Mouse (Mus musculus) limb, embryonic 15.5 days (tissue): ENCODE results near the gene Atxn2. TPM values are rescaled to one million over a fixed set of nuclear protein-coding genes. Genes with fewer than 3 reads are reported as not detected.
A peak's percentile ranks its signal among the peaks of the same experiment; 100 is the strongest.
"Not testable (repeated sequence)": the region's sequence is repeated elsewhere in the genome, so short reads cannot be mapped to it uniquely, and the experiment has no call there.

Experiments used
- ATAC-seq: fragments of 200-750 bp; cut with Nextera tagmentation; 2 replicates; pipeline ENCODE4 v1.8.0; 2017; ENCODE audit warnings: low read depth, moderate TSS enrichment; ENCODE audit not compliant: insufficient number of reproducible peaks, low FRiP score, low TSS enrichment
- H3K27ac ChIP-seq: fragments of 300-500 bp; sonication (generic); 2 replicates; pipeline ENCODE4 v1.5.1; 2015; ENCODE audit warnings: moderate library complexity, mild to moderate bottlenecking, inconsistent platforms
- H3K27me3 ChIP-seq: fragments of 300-500 bp; sonication (generic); 2 replicates; pipeline ENCODE4 v1.6.1; 2015; ENCODE audit warnings: inconsistent platforms
- H3K36me3 ChIP-seq: fragments of 300-500 bp; sonication (generic); 2 replicates; pipeline ENCODE4 v1.6.1; 2015; ENCODE audit warnings: inconsistent platforms
- H3K4me1 ChIP-seq: fragments of 300-500 bp; sonication (generic); 2 replicates; pipeline ENCODE4 v1.6.1; 2015; ENCODE audit warnings: inconsistent platforms
- H3K4me2 ChIP-seq: fragments of 300-500 bp; sonication (generic); 2 replicates; pipeline ENCODE4 v1.6.1; 2015; ENCODE audit warnings: mild to moderate bottlenecking, inconsistent platforms
- H3K4me3 ChIP-seq: fragments of 300-500 bp; sonication (generic); 2 replicates; pipeline ENCODE4 v1.5.1; 2015; ENCODE audit warnings: mild to moderate bottlenecking, inconsistent platforms
- H3K9ac ChIP-seq: fragments of 300-500 bp; sonication (generic); 2 replicates; pipeline ENCODE4 v1.6.1; 2015; ENCODE audit warnings: inconsistent platforms
- H3K9me3 ChIP-seq: fragments of 300-500 bp; sonication (generic); 2 replicates; pipeline ENCODE4 v1.6.1; 2016; ENCODE audit warnings: inconsistent platforms
- WGBS: fragments of 180-500 bp; shearing (Covaris S2); methylation state at CpG from one replicate; pipeline ENCODE4 v1.1.7; 2015; 5-methylcytosine and 5-hydroxymethylcytosine counted together
- polyA plus RNA-seq: library from polyadenylated mRNA; unstranded; fragments of >200 nt; fragmentation: Nextera tagmentation; extraction: Ambion mirVana; gene quantifications from 2 replicates; pipeline ENCODE4 v1.2.1, GENCODE M21; 2015

Atxn2 gene
- polyA plus RNA-seq, 1 experiment from 2014 or later = 49.4 TPM

GRCm38 (mm10) chr5:121690482-121691211 lies 20.5 kb upstream of the Atxn2 start:
- H3K36me3 ChIP-seq = peaks cover 18% of the 10 kb centered on the region
- H3K4me1 ChIP-seq = 0 out of 2 replicates have a peak, but pooled peaks cover 7% of the 10 kb centered on the region
- H3K9ac ChIP-seq = no peak overlapping the region
- ATAC-seq = no peak
- WGBS = 57% methylated on average over 7 of the region's 7 CpGs
- no peak overlapping the region for H3K4me3 ChIP-seq
- H3K4me2 ChIP-seq = no peak overlapping the region
- H3K9me3 ChIP-seq = no peaks in the 10 kb centered on the region
- H3K27me3 ChIP-seq = no peaks in the 10 kb centered on the region
- peak overlapping the region; percentile 55 for H3K27ac ChIP-seq

GRCm38 (mm10) chr5:121691436-121691835 lies 19.7 kb upstream of the Atxn2 start:
- WGBS = 89% methylated on average over 7 of the region's 7 CpGs
- not testable (repeated sequence) for H3K9me3 ChIP-seq, H3K4me2 ChIP-seq, ATAC-seq, H3K4me3 ChIP-seq, H3K27me3 ChIP-seq, H3K27ac ChIP-seq, H3K4me1 ChIP-seq, H3K9ac ChIP-seq
- H3K36me3 ChIP-seq = peaks cover 11% of the 10 kb centered on the region

- Histone ChIP-seq H3K36me3 (no peaks in the 10 kb centered on the region), H3K4me2 (no peak overlapping the region), H3K9me3 (no peaks in the 10 kb centered on the region), H3K27ac (no peak overlapping the region), H3K27me3 (no peaks in the 10 kb centered on the region), H3K4me3 (no peak overlapping the region), H3K4me1 (0 out of 2 replicates have a peak, but pooled peaks cover 5% of the 10 kb centered on the region), H3K9ac (no peak overlapping the region)
- no peak for ATAC-seq
- WGBS = 74% methylated on average over 4 of the region's 4 CpGs
Measured at GRCm38 (mm10) chr5:121692897-121693296, 18.2 kb upstream of the Atxn2 start.

- no peak overlapping the region for H3K9ac ChIP-seq
- H3K4me1 ChIP-seq = peaks cover 4% of the 10 kb centered on the region; the same call in 1 of the 2 replicates
- ATAC-seq = no peak
- no peak overlapping the region for H3K4me2 ChIP-seq
- no peaks in the 10 kb centered on the region for H3K36me3 ChIP-seq
- H3K27ac ChIP-seq = no peak overlapping the region
- no peaks in the 10 kb centered on the region for H3K9me3 ChIP-seq
- no peak overlapping the region for H3K4me3 ChIP-seq
- no peaks in the 10 kb centered on the region for H3K27me3 ChIP-seq
- 71% methylated on average over 6 of the region's 6 CpGs for WGBS
Measured at GRCm38 (mm10) chr5:121696761-121697160, 14.4 kb upstream of the Atxn2 start.

- H3K27ac ChIP-seq = no peak overlapping the region
- peaks cover 11% of the 10 kb centered on the region; the same call in 1 of the 2 replicates for H3K4me1 ChIP-seq
- H3K36me3 ChIP-seq = no peaks in the 10 kb centered on the region
- no peak for ATAC-seq
- 50% methylated on average over 5 of the region's 5 CpGs for WGBS
- H3K27me3 ChIP-seq = no peaks in the 10 kb centered on the region
- H3K4me2 ChIP-seq = no peak overlapping the region
- no peak overlapping the region for H3K9ac ChIP-seq
- no peaks in the 10 kb centered on the region for H3K9me3 ChIP-seq
- no peak overlapping the region for H3K4me3 ChIP-seq
Measured at GRCm38 (mm10) chr5:121699891-121700290, 11.2 kb upstream of the Atxn2 start.

GRCm38 (mm10) chr5:121700496-121700895 lies 10.6 kb upstream of the Atxn2 start:
- WGBS = 26% methylated on average over 11 of the region's 11 CpGs
- H3K36me3 ChIP-seq = no peaks in the 10 kb centered on the region
- H3K27ac ChIP-seq = no peak overlapping the region
- H3K4me2 ChIP-seq = 0 out of 2 replicates have a peak overlapping the region, but pooled peaks have one; percentile 14
- no peaks in the 10 kb centered on the region for H3K9me3 ChIP-seq
- no peak for ATAC-seq
- H3K27me3 ChIP-seq = no peaks in the 10 kb centered on the region
- no peak overlapping the region for H3K9ac ChIP-seq
- H3K4me1 ChIP-seq = peaks cover 12% of the 10 kb centered on the region; the same call in 1 of the 2 replicates
- H3K4me3 ChIP-seq = no peak overlapping the region

GRCm38 (mm10) chr5:121701111-121701769 lies 9.9 kb upstream of the Atxn2 start:
- no peaks in the 10 kb centered on the region for H3K27me3 ChIP-seq
- H3K27ac ChIP-seq = no peak overlapping the region
- H3K9ac ChIP-seq = no peak overlapping the region
- WGBS = 50% methylated on average over 8 of the region's 8 CpGs
- H3K4me1 ChIP-seq = peaks cover 12% of the 10 kb centered on the region; the same call in 1 of the 2 replicates
- H3K36me3 ChIP-seq = no peaks in the 10 kb centered on the region
- ATAC-seq = no peak
- no peaks in the 10 kb centered on the region for H3K9me3 ChIP-seq
- H3K4me2 ChIP-seq = no peak overlapping the region
- no peak overlapping the region for H3K4me3 ChIP-seq

- no peak for ATAC-seq
- Histone ChIP-seq H3K36me3 (no peaks in the 10 kb centered on the region), H3K9ac (no peak overlapping the region), H3K27ac (no peak overlapping the region), H3K4me2 (no peak overlapping the region), H3K9me3 (no peaks in the 10 kb centered on the region), H3K27me3 (no peaks in the 10 kb centered on the region), H3K4me1 (peaks cover 12% of the 10 kb centered on the region; the same call in 1 of the 2 replicates), H3K4me3 (no peak overlapping the region)
- WGBS = 47% methylated on average over 1 of the region's 1 CpGs
Measured at GRCm38 (mm10) chr5:121703341-121703740, 7.8 kb upstream of the Atxn2 start.

GRCm38 (mm10) chr5:121704512-121705248 lies 6.5 kb upstream of the Atxn2 start:
- Histone ChIP-seq H3K9me3 (no peaks in the 10 kb centered on the region), H3K27me3 (no peaks in the 10 kb centered on the region), H3K27ac (no peak overlapping the region), H3K36me3 (no peaks in the 10 kb centered on the region), H3K9ac (no peak overlapping the region), H3K4me2 (peak overlapping the region; percentile 36), H3K4me1 (peaks cover 12% of the 10 kb centered on the region; the same call in 1 of the 2 replicates), H3K4me3 (peak overlapping the region; percentile 9; the same call in 1 of the 2 replicates)
- ATAC-seq = no peak
- 12% methylated on average over 20 of the region's 20 CpGs for WGBS

- no peak overlapping the region for H3K9ac ChIP-seq
- peaks cover 21% of the 10 kb centered on the region for H3K4me1 ChIP-seq
- 36% methylated on average over 2 of the region's 2 CpGs for WGBS
- H3K4me3 ChIP-seq = peak overlapping the region; percentile 97
- no peaks in the 10 kb centered on the region for H3K36me3 ChIP-seq
- ATAC-seq = no peak
- no peaks in the 10 kb centered on the region for H3K27me3 ChIP-seq
- H3K9me3 ChIP-seq = no peaks in the 10 kb centered on the region
- no peak overlapping the region for H3K27ac ChIP-seq
- H3K4me2 ChIP-seq = peak overlapping the region; percentile 77
Measured at GRCm38 (mm10) chr5:121710402-121710801, 735 bp upstream of the Atxn2 start.

- H3K27me3 ChIP-seq = no peaks in the 10 kb centered on the region
- H3K4me3 ChIP-seq = peak overlapping the region; percentile 97
- peak overlapping the region; percentile 77 for H3K4me2 ChIP-seq
- peaks cover 25% of the 10 kb centered on the region for H3K4me1 ChIP-seq
- ATAC-seq = no peak
- H3K27ac ChIP-seq = peak overlapping the region; percentile 96
- H3K9ac ChIP-seq = peak overlapping the region; percentile 85
- under 1% methylated on average over 12 of the region's 12 CpGs for WGBS
- no peaks in the 10 kb centered on the region for H3K9me3 ChIP-seq
- no peaks in the 10 kb centered on the region for H3K36me3 ChIP-seq
Measured at GRCm38 (mm10) chr5:121710851-121711173, 325 bp upstream of the Atxn2 start.

- Histone ChIP-seq H3K9ac (peak overlapping the region; percentile 85), H3K9me3 (no peaks in the 10 kb centered on the region), H3K27me3 (no peaks in the 10 kb centered on the region), H3K4me1 (peaks cover 27% of the 10 kb centered on the region), H3K4me3 (peak overlapping the region; percentile 97), H3K4me2 (peak overlapping the region; percentile 67), H3K27ac (peak overlapping the region; percentile 96), H3K36me3 (no peaks in the 10 kb centered on the region)
- WGBS = under 1% methylated on average over 38 of the region's 57 CpGs
- ATAC-seq = peak; percentile 7; the same call in 1 of the 2 replicates
Measured at GRCm38 (mm10) chr5:121711928-121712231, 743 bp downstream of the Atxn2 start.
